Mouse (Mus musculus): ENCODE data around the gene Rhot2.

DNA sequence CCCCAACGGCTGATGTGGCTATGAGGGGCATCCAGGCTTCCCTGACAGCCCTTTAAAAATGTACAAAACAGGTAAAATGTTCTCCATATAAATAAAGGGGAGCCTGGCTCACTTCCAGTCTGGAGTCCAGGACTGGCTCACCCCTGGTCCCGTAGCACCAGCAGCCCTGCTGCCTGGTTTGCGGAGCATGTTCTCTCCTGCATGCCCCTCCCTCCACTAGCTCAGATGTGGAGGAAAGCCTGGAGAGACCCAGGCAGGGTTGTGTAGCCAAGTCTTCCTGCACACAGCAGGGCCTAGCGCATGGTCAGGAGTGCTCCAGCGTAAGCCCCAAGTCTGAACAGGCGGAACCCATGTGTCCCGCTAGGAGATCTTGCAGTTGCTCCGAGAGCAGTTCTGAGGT lies 38.6 kb upstream of the Rhot2 start:
- TF ChIP-seq CTCF (IDR thresholded peaks at IDR 0.05; ENCODE audit: low read depth, low read length) (no peak), POLR2AphosphoS5 (IDR thresholded peaks at IDR 0.05; ENCODE audit: insufficient replicate concordance, low read depth, low read length) (no peak), TAL1 (conservative IDR thresholded peaks at IDR 0.05; ENCODE audit: low read depth, low read length) (no peak)
